Mouse (Mus musculus): ENCODE measurements around the gene Ipo7.
"Not testable (repeated sequence)": the region's sequence is repeated elsewhere in the genome, so short reads cannot be mapped to it uniquely, and the experiment has no call there.

Ipo7 gene

GRCm38 (mm10) chr7:110018631-110019482 is 783 bp downstream of the Ipo7 start:
- peak; percentile 50 for DNase-seq (ENCODE audit: low spot score)

GRCm38 (mm10) chr7:110023553-110023952 is 5.5 kb downstream of the Ipo7 start:
- no peak for DNase-seq (ENCODE audit: low spot score)

- no peak for DNase-seq (ENCODE audit: low spot score)
Observed at GRCm38 (mm10) chr7:110026594-110026993, 8.5 kb downstream of the Ipo7 start.

- no peak for DNase-seq (ENCODE audit: low spot score)
Observed at GRCm38 (mm10) chr7:110028826-110029225, 10.8 kb downstream of the Ipo7 start.

- no peak for DNase-seq (ENCODE audit: low spot score)
Observed at GRCm38 (mm10) chr7:110030342-110030741, 12.3 kb downstream of the Ipo7 start.

GRCm38 (mm10) chr7:110057723-110058122 is 39.6 kb downstream of the Ipo7 start:
- DNase-seq (ENCODE audit: low spot score): not testable (repeated sequence)

GRCm38 (mm10) chr7:110059092-110059785 is 41.2 kb downstream of the Ipo7 start:
- DNase-seq (ENCODE audit: low spot score): peak; percentile 50

GRCm38 (mm10) chr7:110060106-110060668 is 42.1 kb downstream of the Ipo7 start:
- DNase-seq (ENCODE audit: low spot score): peak; percentile 18

GRCm38 (mm10) chr7:110060669-110061198 is 42.7 kb downstream of the Ipo7 start:
- peak; percentile 63 for DNase-seq (ENCODE audit: low spot score)

- peak; percentile 99 for DNase-seq (ENCODE audit: low spot score)
Observed at GRCm38 (mm10) chr7:110061199-110061751, 43.2 kb downstream of the Ipo7 start, which contains the start of gene Zfp143. Zfp143 (plus strand) TSS chr7:110061217.

GRCm38 (mm10) chr7:110061752-110062273 is 43.7 kb downstream of the Ipo7 start:
- DNase-seq (ENCODE audit: low spot score): peak; percentile 82

- DNase-seq (ENCODE audit: low spot score): no peak
Observed at GRCm38 (mm10) chr7:110063731-110064130, 45.7 kb downstream of the Ipo7 start.

GRCm38 (mm10) chr7:110069070-110069469 is 51.0 kb downstream of the Ipo7 start:
- DNase-seq (ENCODE audit: low spot score): no peak

- no peak for DNase-seq (ENCODE audit: low spot score)
Observed at GRCm38 (mm10) chr7:110078168-110078567, 60.1 kb downstream of the Ipo7 start.

GRCm38 (mm10) chr7:110083386-110084165 is 65.5 kb downstream of the Ipo7 start:
- peak; percentile 79 for DNase-seq (ENCODE audit: low spot score)

- DNase-seq (ENCODE audit: low spot score): no peak
Observed at GRCm38 (mm10) chr7:110085217-110085616, 67.1 kb downstream of the Ipo7 start.

- DNase-seq (ENCODE audit: low spot score): no peak
Observed at GRCm38 (mm10) chr7:110087914-110088313, 69.8 kb downstream of the Ipo7 start.

- no peak for DNase-seq (ENCODE audit: low spot score)
Observed at GRCm38 (mm10) chr7:110091670-110092069, 73.6 kb downstream of the Ipo7 start.

- no peak for DNase-seq (ENCODE audit: low spot score)
Observed at GRCm38 (mm10) chr7:110096332-110096731, 78.3 kb downstream of the Ipo7 start.

GRCm38 (mm10) chr7:110097106-110097793 is 79.2 kb downstream of the Ipo7 start:
- DNase-seq (ENCODE audit: low spot score): no peak

- no peak for DNase-seq (ENCODE audit: low spot score)
Observed at GRCm38 (mm10) chr7:110100854-110101253, 82.8 kb downstream of the Ipo7 start.

Data from adipocyte (in vitro differentiated cells).